Mouse (Mus musculus): ENCODE results near the gene Actl6b. TPM values are rescaled to one million over a fixed set of nuclear protein-coding genes. Genes with fewer than 3 reads are reported as not detected.

The Actl6b gene
- polyA plus RNA-seq, 1 experiment from 2014 or later: 6.5 TPM

DNA sequence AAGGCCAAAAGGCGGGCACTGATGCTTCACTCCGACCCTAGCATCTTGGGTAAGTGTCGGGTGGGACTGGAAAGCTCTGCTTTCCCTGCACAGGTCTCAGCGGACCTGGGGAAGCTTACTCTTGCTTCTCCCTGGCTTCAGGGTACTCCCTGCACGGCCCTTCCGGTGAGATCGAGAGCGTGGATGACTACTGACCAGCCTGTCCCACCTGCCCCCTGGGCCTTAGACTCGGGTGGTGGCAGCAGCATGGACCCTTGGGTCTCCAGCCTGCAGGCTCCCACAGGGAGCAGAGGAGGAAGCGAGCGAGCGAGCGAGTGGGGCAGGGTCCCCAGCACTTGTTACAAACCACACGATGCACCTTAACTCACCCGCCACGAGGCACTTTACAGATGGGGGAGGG, 27.8 kb upstream of the Actl6b start:
- 83% methylated on average over 16 of the region's 16 CpGs for WGBS
- H3K9ac ChIP-seq (replicated peaks; ENCODE audit: low read length): no peak overlapping the region

DNA sequence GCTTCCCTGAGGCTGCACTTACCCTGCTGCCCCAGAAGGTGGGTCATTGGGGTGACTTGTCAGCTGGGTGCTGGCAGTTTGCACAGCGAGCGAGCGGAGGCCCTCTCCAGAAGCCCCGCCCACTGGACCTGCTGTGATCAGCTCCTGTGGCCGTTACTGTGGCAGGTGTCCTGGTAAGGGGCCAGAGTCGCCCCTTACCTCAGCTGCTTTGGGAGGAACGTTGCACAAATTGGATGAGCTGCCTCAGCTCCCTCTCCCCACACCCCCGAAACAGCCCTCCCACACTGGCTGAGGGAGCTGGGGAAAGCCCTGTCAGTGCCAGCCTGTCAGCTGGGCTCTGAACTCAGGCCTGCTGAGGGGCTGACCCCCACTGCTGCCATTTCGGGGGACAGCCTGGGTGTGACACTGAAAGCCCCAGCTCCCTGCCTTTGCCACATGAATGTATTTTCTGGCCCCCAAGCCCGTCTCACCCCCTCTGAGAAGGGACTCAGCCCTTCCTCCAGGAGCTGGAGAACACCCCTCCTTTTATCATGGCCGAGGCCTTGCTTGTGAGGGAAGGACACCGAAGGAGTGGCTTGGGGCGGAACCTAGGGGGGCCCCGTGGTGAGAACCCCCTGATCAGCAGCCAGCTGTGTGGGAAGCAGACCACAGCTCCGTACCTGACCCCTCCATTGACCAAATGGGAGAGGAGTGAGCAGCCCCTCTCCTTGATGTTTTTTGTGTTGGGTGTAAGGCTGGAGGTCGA, 27.0 kb upstream of the Actl6b start:
- Histone ChIP-seq H3K4me3 (ENCODE audit: low read depth, low read length) (no peak overlapping the region), H3K4me2 (ENCODE audit: low read depth, low read length) (no peak overlapping the region), H3K36me3 (replicated peaks; ENCODE audit: control insufficient read depth, insufficient read depth, low read depth, low read length) (peaks cover 48% of the 10 kb centered on the region), H3K27ac (replicated peaks; ENCODE audit: low read depth, low read length) (no peak overlapping the region), H3K4me1 (ENCODE audit: control insufficient read depth, insufficient read depth, low read length) (peaks cover 3% of the 10 kb centered on the region; the same call in 1 of the 2 replicates), H3K27me3 (ENCODE audit: control insufficient read depth, insufficient read depth, low read length) (no peaks in the 10 kb centered on the region), H3K9me3 (replicated peaks; ENCODE audit: control insufficient read depth, low read length) (no peaks in the 10 kb centered on the region), H3K9ac (replicated peaks; ENCODE audit: low read length) (no peak overlapping the region)
- ATAC-seq (replicated peaks; ENCODE audit: insufficient number of reproducible peaks, low FRiP score, low TSS enrichment, low read depth) (no peak), DNase-seq (ENCODE audit: low spot score) (no peak)
- 58% methylated on average over 16 of the region's 16 CpGs for WGBS

More for the DNA sequence above, 27.8 kb upstream of the Actl6b start:
- Histone ChIP-seq H3K9me3 (replicated peaks; ENCODE audit: control insufficient read depth, low read length) (no peaks in the 10 kb centered on the region), H3K27ac (replicated peaks; ENCODE audit: low read depth, low read length) (no peak overlapping the region), H3K4me1 (ENCODE audit: control insufficient read depth, insufficient read depth, low read length) (peaks cover 1% of the 10 kb centered on the region; the same call in 1 of the 2 replicates), H3K4me2 (ENCODE audit: low read depth, low read length) (no peak overlapping the region), H3K36me3 (replicated peaks; ENCODE audit: control insufficient read depth, insufficient read depth, low read depth, low read length) (peaks cover 55% of the 10 kb centered on the region), H3K27me3 (ENCODE audit: control insufficient read depth, insufficient read depth, low read length) (no peaks in the 10 kb centered on the region), H3K4me3 (ENCODE audit: low read depth, low read length) (no peak overlapping the region)
- ATAC-seq (replicated peaks; ENCODE audit: insufficient number of reproducible peaks, low FRiP score, low TSS enrichment, low read depth) (no peak), DNase-seq (ENCODE audit: low spot score) (no peak)

DNA sequence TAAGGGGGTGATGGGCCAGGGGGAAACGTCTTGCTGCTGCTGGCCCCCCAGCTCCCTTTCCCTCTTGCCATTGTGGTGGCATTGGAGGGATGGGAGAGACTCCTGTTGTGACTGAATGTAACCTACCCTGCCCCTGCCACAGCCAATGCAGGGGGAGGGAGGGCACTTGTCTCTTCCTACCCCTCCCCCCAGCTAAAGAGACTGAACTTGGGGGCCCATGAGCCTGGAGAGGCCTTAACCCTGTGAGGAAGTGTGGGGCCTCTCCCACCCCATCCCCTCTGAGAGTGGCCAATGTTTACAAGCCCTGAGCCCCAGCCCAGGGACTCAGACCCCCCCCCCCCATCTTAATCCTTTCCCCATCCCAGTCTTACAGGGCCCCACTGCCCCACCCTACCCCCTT, 25.9 kb upstream of the Actl6b start:
- H3K4me3 ChIP-seq (ENCODE audit: low read depth, low read length): no peak overlapping the region
- H3K36me3 ChIP-seq (replicated peaks; ENCODE audit: control insufficient read depth, insufficient read depth, low read depth, low read length): peaks cover 41% of the 10 kb centered on the region
- ATAC-seq (replicated peaks; ENCODE audit: insufficient number of reproducible peaks, low FRiP score, low TSS enrichment, low read depth): no peak
- DNase-seq (ENCODE audit: low spot score): no peak
- peaks cover 3% of the 10 kb centered on the region; the same call in 1 of the 2 replicates for H3K4me1 ChIP-seq (ENCODE audit: control insufficient read depth, insufficient read depth, low read length)
- H3K27me3 ChIP-seq (ENCODE audit: control insufficient read depth, insufficient read depth, low read length): no peaks in the 10 kb centered on the region
- H3K4me2 ChIP-seq (ENCODE audit: low read depth, low read length): no peak overlapping the region
- no peak overlapping the region for H3K9ac ChIP-seq (replicated peaks; ENCODE audit: low read length)
- H3K9me3 ChIP-seq (replicated peaks; ENCODE audit: control insufficient read depth, low read length): no peaks in the 10 kb centered on the region
- H3K27ac ChIP-seq (replicated peaks; ENCODE audit: low read depth, low read length): no peak overlapping the region
- WGBS: 39% methylated on average over 1 of the region's 1 CpGs

DNA sequence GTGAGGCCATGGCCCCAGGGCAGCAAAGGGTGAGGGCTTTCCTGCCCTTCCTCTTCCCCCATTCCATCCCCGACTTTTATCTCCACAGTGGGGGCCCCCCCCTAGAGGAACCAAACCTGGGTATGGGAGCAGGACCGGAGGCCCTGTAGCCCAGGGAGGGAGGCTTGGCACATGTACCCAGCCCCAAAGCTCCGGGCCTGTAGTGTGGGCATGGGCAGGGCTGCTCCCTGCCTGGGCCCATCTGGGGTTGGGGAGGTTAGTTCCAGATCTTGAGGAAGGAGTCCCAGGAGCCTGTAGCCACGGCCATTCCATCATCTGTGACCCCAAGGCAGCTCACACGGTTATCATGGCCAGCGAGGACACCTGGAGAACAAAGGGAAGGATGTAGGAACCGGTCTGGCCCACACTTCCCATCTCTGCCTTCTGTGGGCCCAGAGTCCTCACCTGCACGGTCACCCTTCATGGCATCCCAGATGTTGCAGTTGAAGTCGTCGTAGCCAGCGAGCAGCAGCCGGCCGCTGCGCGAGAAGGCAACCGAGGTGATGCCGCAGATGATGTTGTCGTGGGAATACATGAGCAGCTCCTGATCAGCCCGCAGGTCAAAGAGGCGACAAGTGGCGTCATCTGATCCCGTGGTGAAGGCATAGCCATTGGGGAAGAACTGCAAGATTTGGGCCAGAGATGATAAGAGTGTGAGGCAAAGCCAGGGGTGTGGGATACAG, 24.9 kb upstream of the Actl6b start:
- no peak overlapping the region for H3K9ac ChIP-seq (replicated peaks; ENCODE audit: low read length)
- peaks cover 3% of the 10 kb centered on the region; the same call in 1 of the 2 replicates for H3K4me1 ChIP-seq (ENCODE audit: control insufficient read depth, insufficient read depth, low read length)
- H3K27me3 ChIP-seq (ENCODE audit: control insufficient read depth, insufficient read depth, low read length): no peaks in the 10 kb centered on the region
- H3K4me2 ChIP-seq (ENCODE audit: low read depth, low read length): no peak overlapping the region
- 80% methylated on average over 22 of the region's 22 CpGs for WGBS
- H3K36me3 ChIP-seq (replicated peaks; ENCODE audit: control insufficient read depth, insufficient read depth, low read depth, low read length): peaks cover 34% of the 10 kb centered on the region
- H3K9me3 ChIP-seq (replicated peaks; ENCODE audit: control insufficient read depth, low read length): no peaks in the 10 kb centered on the region
- no peak overlapping the region for H3K4me3 ChIP-seq (ENCODE audit: low read depth, low read length)
- DNase-seq (ENCODE audit: low spot score) (no peak), ATAC-seq (replicated peaks; ENCODE audit: insufficient number of reproducible peaks, low FRiP score, low TSS enrichment, low read depth) (no peak)
- no peak overlapping the region for H3K27ac ChIP-seq (replicated peaks; ENCODE audit: low read depth, low read length)

DNA sequence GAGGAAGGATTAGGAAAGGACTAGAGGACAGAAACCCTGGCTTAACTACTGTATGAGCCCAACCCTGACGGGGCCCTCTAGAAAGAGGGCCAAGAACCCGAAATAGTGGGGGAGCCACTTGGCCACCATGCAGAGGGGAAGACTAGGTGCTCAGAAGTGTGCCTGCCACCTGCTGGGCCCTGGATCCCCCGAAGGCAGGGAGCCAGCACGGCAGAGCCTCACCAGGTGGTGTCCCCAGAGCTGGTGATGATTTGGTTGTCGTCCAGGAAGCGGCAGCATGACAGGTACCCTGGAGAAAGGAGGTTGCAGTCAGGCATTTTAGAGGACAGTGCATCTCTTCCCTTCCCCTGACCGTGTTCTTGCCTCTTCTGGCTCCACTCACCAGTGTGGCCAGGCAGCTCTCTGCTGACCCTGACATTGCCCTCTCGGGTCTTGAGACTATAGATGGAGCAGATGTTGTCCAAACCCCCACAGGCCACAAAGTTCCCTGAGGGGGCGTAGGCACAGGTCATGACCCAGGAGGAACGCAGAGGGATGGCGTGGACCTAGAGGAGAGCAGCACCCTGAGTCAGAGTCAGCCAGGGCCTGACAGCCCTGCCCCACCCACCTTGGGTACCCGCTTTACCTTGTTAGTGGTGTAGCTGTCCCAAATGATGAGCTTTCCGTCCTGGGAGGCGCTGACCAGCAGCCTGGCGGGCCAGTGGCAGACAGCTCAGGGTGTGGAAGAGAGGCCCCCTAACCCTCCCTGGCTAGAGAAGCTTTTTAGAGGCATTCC, 23.9 kb upstream of the Actl6b start:
- ATAC-seq (replicated peaks; ENCODE audit: insufficient number of reproducible peaks, low FRiP score, low TSS enrichment, low read depth): no peak
- Histone ChIP-seq H3K27ac (replicated peaks; ENCODE audit: low read depth, low read length) (no peak overlapping the region), H3K4me3 (ENCODE audit: low read depth, low read length) (no peak overlapping the region), H3K4me1 (ENCODE audit: control insufficient read depth, insufficient read depth, low read length) (peaks cover 3% of the 10 kb centered on the region; the same call in 1 of the 2 replicates), H3K36me3 (replicated peaks; ENCODE audit: control insufficient read depth, insufficient read depth, low read depth, low read length) (peaks cover 25% of the 10 kb centered on the region), H3K4me2 (ENCODE audit: low read depth, low read length) (no peak overlapping the region; the same call in 1 of the 2 replicates), H3K27me3 (ENCODE audit: control insufficient read depth, insufficient read depth, low read length) (no peaks in the 10 kb centered on the region), H3K9ac (replicated peaks; ENCODE audit: low read length) (no peak overlapping the region), H3K9me3 (replicated peaks; ENCODE audit: control insufficient read depth, low read length) (no peaks in the 10 kb centered on the region)
- WGBS: 64% methylated on average over 15 of the region's 15 CpGs
- no peak for DNase-seq (ENCODE audit: low spot score)

DNA sequence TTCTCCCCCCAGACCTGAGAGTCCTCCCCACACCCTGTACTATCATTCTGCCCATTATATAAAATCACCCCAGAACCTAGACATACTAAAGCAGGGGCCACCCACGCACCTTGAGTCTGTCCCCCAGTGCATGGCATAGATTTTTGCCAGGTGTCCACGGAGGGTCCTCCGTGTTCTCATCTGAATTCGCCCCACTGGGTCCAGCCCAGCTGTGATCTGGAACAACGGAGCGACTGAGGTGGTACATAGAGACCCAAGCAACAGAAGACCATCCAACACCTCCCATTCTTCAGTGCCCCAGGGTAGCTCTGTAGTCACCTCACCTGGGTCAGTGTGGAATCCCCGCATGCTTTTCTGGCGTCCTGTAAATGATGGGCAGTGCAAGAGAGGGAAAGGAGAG, 23.2 kb upstream of the Actl6b start:
- Histone ChIP-seq H3K9me3 (replicated peaks; ENCODE audit: control insufficient read depth, low read length) (no peaks in the 10 kb centered on the region), H3K27me3 (ENCODE audit: control insufficient read depth, insufficient read depth, low read length) (no peaks in the 10 kb centered on the region), H3K27ac (replicated peaks; ENCODE audit: low read depth, low read length) (peak overlapping the region; percentile 84; the same call in 1 of the 2 replicates), H3K4me3 (ENCODE audit: low read depth, low read length) (peak overlapping the region; percentile 84), H3K9ac (replicated peaks; ENCODE audit: low read length) (peak overlapping the region; percentile 87; the same call in 1 of the 2 replicates), H3K36me3 (replicated peaks; ENCODE audit: control insufficient read depth, insufficient read depth, low read depth, low read length) (peaks cover 19% of the 10 kb centered on the region), H3K4me1 (ENCODE audit: control insufficient read depth, insufficient read depth, low read length) (peaks cover 3% of the 10 kb centered on the region; the same call in 1 of the 2 replicates), H3K4me2 (ENCODE audit: low read depth, low read length) (peak overlapping the region; percentile 89)
- no peak for DNase-seq (ENCODE audit: low spot score)
- ATAC-seq (replicated peaks; ENCODE audit: insufficient number of reproducible peaks, low FRiP score, low TSS enrichment, low read depth): no peak
- 76% methylated on average over 8 of the region's 8 CpGs for WGBS

DNA sequence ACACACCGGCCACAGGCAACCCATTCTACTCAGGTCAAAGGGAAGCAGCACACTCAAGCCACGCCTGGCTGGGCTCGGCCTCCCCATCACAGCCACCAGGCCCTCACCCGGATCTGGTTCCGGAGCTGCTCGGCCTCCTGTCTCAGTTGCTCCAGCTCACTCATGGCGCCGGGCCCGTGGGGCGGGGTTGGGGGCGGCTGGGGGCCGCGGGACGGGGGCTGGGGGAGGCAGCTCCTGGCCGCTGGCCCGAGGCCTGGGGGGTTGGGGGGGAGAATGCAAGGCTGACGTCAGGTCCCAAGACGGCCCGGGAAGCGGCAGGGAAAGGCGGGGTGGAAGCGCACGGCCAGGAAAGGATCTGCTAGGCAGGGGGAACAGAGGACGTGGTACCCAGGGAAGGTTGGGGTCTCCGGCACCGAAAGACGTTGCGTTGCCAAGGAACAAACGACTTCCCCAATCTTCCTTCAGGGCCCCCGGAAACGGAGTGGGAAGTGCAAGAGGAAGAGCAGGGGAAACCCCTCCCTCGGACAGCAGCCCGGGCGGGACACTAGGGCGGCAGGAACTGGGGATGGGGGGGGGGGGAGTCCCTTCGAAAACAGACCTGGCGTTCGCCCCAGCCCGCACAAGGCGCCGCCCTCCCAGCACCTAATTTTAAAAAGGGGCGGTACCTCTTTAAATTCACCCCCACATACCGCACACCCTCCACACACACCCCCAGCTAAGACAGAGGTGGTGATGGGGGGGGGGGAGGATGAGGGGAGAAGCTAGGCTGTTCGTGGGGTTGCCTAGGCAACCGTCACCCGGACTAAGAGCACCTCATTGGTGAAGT, 22.5 kb upstream of the Actl6b start:
- ATAC-seq (replicated peaks; ENCODE audit: insufficient number of reproducible peaks, low FRiP score, low TSS enrichment, low read depth) (peak; percentile 34), DNase-seq (ENCODE audit: low spot score) (peak; percentile 81)
- peak overlapping the region; percentile 87 for H3K9ac ChIP-seq (replicated peaks; ENCODE audit: low read length)
- no peaks in the 10 kb centered on the region for H3K9me3 ChIP-seq (replicated peaks; ENCODE audit: control insufficient read depth, low read length)
- H3K36me3 ChIP-seq (replicated peaks; ENCODE audit: control insufficient read depth, insufficient read depth, low read depth, low read length): peaks cover 15% of the 10 kb centered on the region
- peak overlapping the region; percentile 89 for H3K4me2 ChIP-seq (ENCODE audit: low read depth, low read length)
- under 1% methylated on average over 43 of the region's 46 CpGs for WGBS
- H3K4me1 ChIP-seq (ENCODE audit: control insufficient read depth, insufficient read depth, low read length): peaks cover 3% of the 10 kb centered on the region; the same call in 1 of the 2 replicates
- no peaks in the 10 kb centered on the region for H3K27me3 ChIP-seq (ENCODE audit: control insufficient read depth, insufficient read depth, low read length)
- peak overlapping the region; percentile 84 for H3K27ac ChIP-seq (replicated peaks; ENCODE audit: low read depth, low read length)
- H3K4me3 ChIP-seq (ENCODE audit: low read depth, low read length): peak overlapping the region; percentile 84

Data from embryonic facial prominence, embryonic 11.5 days (tissue).